Mouse (Mus musculus) heart, adult 2 months (tissue): ENCODE results near the gene Irf8.

Experiments
- CTCF ChIP-seq: fragments of 200-600 bp; IDR thresholded peaks from 2 replicates; pipeline ENCODE4 v1.8.1; 2022; ENCODE audit warnings: antibody characterized with exemption, mild to moderate bottlenecking, moderate library complexity
- EP300 ChIP-seq: fragments of 200-500 bp; IDR thresholded peaks from 2 replicates; pipeline ENCODE4 v1.6.1; 2011; ENCODE audit warnings: low read depth, low read length, control low read depth; ENCODE audit not compliant: insufficient read depth
- POLR2A ChIP-seq: fragments of 200-500 bp; IDR thresholded peaks from 2 replicates; pipeline ENCODE4 v1.6.1; 2011; ENCODE audit warnings: mild to moderate bottlenecking, low read depth, low read length, control low read depth; ENCODE audit not compliant: insufficient read depth

DNA sequence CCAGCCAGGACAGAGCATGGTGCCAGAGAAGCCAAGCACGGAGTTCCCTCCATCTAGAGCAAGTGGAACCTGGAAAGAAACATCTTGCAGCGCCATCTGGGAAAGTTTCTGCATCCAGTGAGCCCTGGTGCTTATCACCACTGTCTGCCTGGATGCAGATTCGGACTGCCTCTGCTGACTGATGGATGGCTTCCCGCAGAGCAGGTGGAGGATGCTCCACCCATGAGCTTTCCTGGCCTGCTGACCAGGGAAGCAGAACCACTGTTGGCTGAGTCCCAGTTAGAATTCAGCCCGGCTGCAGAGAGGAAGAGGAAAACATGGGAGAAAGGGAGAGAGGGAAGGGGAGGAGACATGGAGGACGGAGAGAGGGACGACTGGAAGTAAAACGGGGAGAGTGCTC lies 48.4 kb upstream of the Irf8 start:
- no peak for TF ChIP-seq CTCF
- TF ChIP-seq EP300: no peak
- TF ChIP-seq POLR2A: no peak
